Mouse (Mus musculus) cerebellum, adult 8-10 months (tissue): ENCODE measurements around the gene Slc2a13.

Experiments used
- DNase-seq: peaks from one replicate; pipeline ENCODE4 v3.0.0; 2022

Slc2a13 gene

GRCm38 (mm10) chr15:91573111-91573538 is at the start of gene Slc2a13:
Gene Slc2a13 (minus strand): TSS chr15:91573261.
- DNase-seq, result peak; percentile 91

GRCm38 (mm10) chr15:91616016-91616415 is 43.0 kb upstream of the Slc2a13 start:
- no peak for DNase-seq

DNA sequence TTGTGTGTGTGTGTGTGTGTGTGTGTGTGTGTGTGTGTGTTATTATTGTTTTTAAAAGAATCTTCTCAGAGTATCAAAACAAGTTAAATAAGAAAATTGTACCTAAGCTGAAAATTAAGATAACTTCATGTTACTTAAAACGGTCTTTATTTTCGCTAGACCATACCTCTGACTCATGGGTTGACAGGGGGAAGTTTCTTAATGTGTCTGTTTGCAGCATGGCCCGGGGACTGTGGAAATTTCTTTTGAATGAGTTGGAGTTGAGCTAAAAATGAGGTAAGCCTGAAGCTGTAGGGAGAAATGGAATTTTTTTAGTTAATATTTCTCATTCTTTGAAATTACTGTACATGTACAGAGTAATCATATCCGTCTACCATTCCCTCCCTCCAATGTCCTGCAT is 42.5 kb upstream of the Slc2a13 start:
- DNase-seq, result peak; percentile 13

DNA sequence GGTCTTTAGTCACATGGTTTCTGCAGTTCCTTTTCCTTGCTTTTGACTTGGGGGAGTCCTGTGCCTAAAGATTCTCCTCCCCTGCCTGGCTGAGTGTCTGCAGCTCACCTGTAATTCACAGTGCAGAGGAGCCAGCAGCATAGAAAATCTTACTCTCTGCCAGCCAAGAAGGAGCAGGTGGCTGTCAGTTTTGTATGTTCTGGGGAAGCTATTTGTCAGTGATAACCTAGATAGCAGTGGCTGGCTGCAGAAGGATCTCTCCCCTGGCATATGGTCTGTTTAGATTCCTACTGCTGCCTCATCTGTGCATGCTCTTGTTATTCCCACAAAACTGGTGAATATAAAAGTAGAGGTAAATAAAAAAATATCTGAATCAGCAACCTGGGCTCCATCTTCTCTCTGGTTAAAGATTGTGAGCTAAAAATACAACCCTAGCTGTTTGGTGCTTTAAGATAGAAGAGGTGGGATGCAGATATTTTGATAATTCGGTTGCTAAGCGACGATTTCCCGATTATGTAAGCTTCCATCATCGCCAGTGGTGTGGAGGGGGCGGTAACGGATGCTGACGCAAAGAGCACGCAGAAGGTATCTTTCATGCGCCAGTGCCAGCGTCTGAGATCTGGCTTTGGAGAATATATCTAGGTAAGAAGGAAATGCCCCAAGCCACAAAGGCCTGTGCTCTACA is 41.1 kb upstream of the Slc2a13 start:
- DNase-seq, result peak; percentile 78

- DNase-seq, result peak; percentile 74
Measured at GRCm38 (mm10) chr15:91609713-91610112, 36.7 kb upstream of the Slc2a13 start.

DNA sequence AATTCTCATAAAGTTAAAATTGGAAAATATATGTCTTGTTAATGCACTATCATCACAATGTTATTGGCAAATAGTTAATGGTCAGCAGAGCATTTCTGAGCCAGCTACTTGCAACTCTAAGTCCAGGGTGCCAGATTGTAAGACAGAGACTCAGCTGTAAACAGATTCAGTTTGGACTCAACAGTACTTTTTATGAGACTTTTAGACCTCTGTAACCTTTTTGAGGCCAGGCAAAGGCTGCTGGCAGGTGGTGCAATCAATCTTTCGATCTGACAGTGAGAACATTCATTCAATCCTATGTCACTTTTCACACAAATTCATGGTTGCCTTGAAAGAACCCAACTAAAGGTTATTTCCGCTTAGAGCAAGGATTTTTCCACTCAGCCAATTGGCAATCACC is 35.8 kb upstream of the Slc2a13 start:
- no peak for DNase-seq

DNA sequence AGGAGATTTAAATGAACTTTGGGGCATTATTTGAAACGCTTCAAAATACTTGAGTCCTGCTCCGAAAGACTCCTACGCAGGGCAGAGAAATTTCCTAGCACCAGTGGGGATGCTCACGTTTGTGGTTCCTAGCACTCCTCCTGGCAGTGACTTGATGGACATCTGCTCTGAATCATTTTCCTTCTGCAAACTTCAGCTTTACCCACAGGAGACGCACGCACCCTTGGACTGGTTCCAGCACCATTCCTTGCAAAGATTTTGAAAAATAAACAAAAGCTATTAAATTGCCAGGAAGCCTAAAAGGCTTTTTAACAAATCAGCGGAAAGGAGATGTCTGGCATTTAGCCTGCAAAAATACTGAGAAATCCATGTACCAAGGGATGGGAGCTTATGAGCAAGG is 28.1 kb upstream of the Slc2a13 start:
- no peak for DNase-seq

- DNase-seq, result no peak
Measured at GRCm38 (mm10) chr15:91597290-91597689, 24.2 kb upstream of the Slc2a13 start.

- DNase-seq, result peak; percentile 85
Measured at GRCm38 (mm10) chr15:91574492-91574891, 1.4 kb upstream of the Slc2a13 start.

- peak; percentile 52 for DNase-seq
Measured at GRCm38 (mm10) chr15:91572421-91573069, 516 bp downstream of the Slc2a13 start.

DNA sequence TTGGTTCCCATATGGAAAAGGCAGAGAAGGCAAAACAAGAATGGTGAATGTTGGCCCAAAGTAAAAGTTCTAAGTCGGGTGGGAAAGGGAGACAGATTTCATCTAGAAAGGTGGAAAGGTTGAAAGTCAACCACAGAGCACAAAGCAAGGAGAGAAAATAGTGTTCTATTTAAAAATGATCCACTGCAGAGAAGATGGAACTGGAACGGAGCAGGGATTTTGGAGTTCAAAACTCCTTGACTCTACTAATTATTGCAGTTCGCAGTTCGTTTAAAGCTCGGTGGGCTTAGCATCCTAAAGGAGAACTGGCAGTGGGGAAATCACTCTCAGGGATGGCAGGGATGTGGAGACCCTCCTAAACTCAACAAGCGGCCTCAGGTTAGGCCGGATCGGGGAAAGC is 1.1 kb downstream of the Slc2a13 start:
- no peak for DNase-seq

DNA sequence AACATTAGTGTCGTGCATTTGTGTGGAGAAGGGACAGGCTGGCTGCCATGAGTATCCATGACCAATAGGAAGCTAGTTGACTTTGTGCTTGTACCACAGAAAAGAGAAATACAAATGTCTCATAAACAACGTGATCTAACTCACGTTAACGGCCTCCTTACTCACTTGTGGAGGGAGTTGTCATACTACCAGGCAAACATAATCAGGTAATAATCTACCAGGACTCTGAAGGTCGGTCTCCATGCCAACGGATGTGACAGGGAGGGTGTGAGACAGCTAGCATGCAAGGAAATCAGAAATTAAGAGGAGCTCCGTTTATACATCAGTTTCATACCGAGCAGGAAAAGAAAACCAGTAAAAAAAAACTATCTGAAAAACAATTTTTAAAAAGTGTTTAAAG is 6.3 kb downstream of the Slc2a13 start:
- DNase-seq, result no peak

- DNase-seq, result no peak
Measured at GRCm38 (mm10) chr15:91565025-91565605, 7.9 kb downstream of the Slc2a13 start.

GRCm38 (mm10) chr15:91561728-91562127 is 11.3 kb downstream of the Slc2a13 start:
- no peak for DNase-seq

DNA sequence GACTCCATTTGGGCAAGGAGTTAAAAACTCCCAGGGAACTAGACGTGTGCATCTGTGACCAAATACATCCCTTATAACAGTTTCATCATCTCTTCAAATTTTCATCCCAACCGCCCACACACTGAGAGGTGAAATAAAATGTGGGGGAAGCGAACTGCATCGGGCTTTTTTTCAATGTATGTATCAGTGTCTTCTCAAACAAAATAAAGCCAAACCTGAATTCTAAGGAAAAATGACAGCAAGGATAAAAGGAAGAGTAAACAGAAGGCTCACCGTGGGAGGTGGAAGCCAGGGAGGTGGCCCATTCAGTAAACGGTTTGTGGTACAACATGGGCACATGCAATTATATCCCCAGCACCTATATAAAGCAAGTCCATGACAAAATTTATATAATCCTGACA is 17.7 kb downstream of the Slc2a13 start:
- peak; percentile 38 for DNase-seq

DNA sequence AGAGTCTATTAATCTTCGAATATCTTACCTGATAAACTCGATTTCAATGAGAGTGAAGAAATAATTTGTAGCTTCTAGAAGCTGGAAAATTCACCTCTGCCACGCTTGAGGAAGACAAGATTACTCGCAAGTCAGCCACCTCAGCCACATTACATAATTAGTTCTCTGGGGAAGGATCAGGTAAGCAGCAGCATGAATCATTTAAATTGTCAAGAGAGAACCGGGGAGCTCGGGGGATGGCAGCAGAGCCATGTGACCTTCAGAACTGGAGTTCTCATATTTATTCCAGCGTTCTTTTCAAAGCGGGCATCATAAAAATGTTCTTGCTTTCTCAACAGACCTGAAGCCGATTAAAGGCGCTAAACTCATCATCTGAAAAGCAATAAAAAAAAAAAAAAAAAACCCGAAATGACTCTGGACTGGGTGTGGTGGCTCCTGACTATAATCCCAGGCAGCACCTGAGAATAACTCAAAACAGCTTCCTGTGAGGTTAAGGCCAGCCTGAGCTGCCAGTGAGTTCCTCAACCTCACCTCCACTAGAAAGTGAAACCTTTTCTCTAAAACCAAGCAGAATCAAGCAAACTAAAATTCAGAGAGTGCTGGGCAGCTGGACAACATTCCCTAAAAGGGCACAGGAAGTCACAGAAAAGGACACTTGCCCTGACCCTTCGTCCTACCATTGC is 24.3 kb downstream of the Slc2a13 start:
- DNase-seq, result no peak

DNA sequence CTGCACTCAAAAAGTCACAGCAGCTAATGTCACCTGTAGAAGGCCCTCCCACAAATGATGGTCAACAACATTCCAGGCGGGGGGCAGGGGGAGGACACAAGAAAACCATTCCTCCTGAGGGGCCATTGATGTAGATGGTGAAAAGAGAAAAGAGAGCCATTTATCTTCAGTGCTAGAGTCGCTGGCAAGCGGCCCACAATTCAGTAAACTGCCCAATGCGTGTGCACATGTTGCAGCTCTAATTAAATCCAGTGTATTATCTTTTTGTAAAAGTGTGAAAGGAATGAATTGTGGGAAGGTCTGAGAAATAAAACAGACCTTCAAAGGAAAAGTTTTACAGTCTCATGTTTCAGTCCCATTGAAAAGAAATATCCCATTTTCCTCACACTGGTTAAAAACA is 28.5 kb downstream of the Slc2a13 start:
- no peak for DNase-seq

GRCm38 (mm10) chr15:91538439-91538838 is 34.6 kb downstream of the Slc2a13 start:
- no peak for DNase-seq

DNA sequence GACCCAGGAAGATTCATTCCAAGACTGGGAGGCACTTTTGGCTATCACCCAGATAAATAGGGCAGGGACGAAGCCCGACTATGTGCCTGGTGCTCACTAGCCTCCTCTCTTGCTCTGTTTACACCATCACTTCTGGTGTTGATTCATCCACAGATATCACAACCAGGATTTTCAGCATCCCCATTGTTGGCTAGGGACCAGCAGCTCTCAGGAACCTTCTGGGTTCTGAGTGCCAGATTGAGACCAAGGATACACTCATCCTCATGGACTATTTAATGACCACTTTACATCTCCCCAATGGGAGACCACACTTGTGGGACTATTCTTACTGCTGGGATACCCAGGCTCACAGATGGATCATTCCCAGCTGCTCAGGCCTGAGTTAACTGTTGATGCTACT is 46.2 kb downstream of the Slc2a13 start:
- peak; percentile 34 for DNase-seq

GRCm38 (mm10) chr15:91526166-91526565 is 46.9 kb downstream of the Slc2a13 start:
- DNase-seq, result no peak

GRCm38 (mm10) chr15:91524451-91524850 is 48.6 kb downstream of the Slc2a13 start:
- no peak for DNase-seq

DNA sequence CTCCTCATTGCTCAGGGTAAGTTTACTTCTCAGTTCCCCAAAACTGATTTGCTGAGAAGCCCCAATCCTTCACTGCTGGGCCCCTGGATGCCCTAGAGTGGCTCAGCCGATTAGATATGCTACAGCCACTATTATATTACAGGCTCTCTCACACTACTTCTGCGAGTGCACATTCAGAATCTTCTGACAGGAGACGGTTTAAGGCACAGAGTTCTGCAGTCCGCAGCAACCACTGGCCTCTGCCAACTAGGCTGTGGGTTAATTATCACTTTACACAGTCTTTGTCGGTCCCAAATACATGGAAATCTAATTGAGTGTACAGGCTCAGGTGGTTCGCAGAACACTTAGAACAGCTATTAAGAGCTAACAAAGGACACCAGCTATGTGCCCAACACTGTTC is 69.8 kb downstream of the Slc2a13 start:
- no peak for DNase-seq

DNA sequence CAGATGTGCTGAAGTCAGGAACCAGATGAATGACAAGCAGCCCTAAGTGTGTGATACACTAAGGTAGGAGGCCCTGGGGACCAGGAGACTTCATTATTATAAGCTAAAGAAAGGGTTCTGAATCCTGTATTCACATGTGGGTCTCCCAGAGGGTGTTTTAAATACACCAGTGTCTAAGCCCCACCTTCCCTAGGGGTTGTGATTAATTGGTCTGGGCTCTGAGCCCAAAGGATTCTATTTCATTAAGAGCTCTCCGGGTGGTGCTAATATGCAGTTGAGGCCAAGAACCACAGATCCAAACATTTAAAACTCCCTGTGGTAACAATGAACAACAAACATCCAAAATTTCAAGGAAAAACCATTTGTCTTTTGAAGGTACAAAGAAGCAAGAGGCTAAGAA is 70.4 kb downstream of the Slc2a13 start:
- no peak for DNase-seq

DNA sequence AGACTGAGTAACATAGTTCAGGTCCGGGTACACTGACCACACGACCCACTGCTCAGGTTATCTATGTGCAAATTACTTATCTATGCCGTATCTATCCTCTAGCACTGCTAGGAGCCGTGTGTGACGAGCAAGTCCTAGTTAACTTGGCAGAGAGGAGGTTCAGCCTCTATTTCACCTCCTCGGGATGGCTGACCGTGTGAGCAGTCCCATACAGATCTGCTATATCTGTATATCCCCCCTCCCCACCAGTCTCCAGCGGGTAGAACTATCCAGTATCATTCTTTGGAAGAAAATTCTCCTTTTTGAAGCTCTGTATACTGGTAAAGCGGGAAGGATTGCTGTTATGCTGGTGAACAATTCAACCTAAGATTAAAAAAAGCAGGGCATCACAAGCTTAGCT is 70.8 kb downstream of the Slc2a13 start:
- no peak for DNase-seq
